Mouse (Mus musculus) layer of hippocampus, postnatal 10 days (tissue): Measurements from ENCODE around the gene Cited2. TPM values are rescaled to one million over a fixed set of nuclear protein-coding genes. Genes with fewer than 3 reads are reported as not detected.

Source experiments
- DNase-seq, 2 experiments: peaks; one replicate each; pipeline ENCODE4 v3.0.0; 2021; ENCODE audit warnings: low spot score in 2 of 2
- long read RNA-seq: library from polyadenylated mRNA; stranded (forward); transcript quantifications from one replicate; pipeline ENCODE4 v2.0.0, GENCODE M21; 2023
- total RNA-seq, 2 experiments: library from RNA; stranded (reverse); gene quantifications; 2 replicates each; pipeline ENCODE4 v1.2.3; 2021

Gene Cited2
- 10 to 100 TPM; 27.5 to 37.9 TPM for total RNA-seq
- long read RNA-seq, transcript Cited2-201 (2 exons, 1,979 nt), result major isoform, 17 of 27 reads
- long read RNA-seq, transcript Cited2-203 (1 exons, 2,411 nt), result minor isoform, 10 of 27 reads
- long read RNA-seq, partial matches to known transcripts, result 0 of 27 reads
- long read RNA-seq, other reads (novel, unspliced or antisense), result 0 of 27 reads

DNA sequence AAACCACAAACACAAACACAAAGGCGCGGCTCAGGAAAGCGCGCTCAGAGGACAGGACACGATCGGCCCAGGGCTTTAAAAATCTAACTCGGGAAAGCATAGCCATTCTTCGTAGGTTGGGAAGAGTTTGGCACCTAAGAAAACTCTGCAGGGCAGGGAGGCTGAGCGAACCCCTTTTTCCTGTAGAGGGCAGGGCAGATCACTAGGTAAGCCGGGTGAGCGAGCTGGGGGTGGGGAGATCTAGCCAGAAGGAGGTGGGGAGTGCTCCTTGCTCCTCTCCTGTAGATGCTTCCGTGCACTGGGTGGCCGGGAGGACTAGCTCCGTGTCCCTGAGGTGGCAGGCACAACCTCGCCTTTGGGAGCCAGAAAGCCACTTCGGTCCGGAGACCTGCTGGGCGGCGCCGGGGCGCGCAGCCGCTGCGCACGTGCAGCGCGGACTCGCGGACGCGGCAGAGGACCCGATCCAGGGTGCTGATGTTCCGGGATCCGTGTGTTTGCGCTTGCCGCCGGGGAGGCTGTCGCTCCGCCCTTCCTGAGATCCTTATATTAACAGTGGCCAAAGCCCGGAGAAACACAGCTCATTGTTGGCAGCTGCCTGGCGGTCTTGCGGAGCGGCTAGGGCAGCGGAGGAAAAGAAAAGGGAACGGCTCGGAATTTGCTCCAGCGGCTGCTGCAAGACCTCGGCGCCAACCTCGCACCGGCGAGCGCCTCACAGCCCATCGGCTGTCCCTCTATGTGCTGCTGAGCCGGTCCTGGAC is at the start of gene Cited2:
Gene Cited2 (plus strand): TSS at position 566 of the 758 bp plus-strand sequence.
- peak; percentile 100 for DNase-seq

- DNase-seq, result no peak
Observed at GRCm38 (mm10) chr10:17674454-17674853, 48.6 kb upstream of the Cited2 start.

GRCm38 (mm10) chr10:17674869-17675268 is 48.1 kb upstream of the Cited2 start:
- DNase-seq, result no peak

GRCm38 (mm10) chr10:17676464-17676863 is 46.6 kb upstream of the Cited2 start:
- DNase-seq, result no peak

DNA sequence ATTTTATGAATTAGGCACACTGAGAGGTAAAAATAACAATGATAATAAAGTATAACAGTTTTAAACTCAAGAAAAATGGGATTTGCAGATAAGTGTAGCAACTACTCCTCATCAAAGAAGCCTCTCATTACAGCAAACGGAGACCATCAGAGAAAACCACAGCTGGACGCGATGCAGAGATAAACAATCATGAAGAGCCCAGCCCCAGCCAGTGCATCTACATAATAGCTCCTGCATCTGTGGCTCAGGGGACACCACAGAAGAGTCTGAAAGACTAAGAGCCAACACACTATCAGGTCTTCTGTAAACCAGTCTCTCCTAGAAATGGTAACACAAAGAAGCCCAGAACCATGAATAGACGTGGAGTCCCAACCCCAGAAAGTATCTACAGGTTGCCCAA is 45.7 kb upstream of the Cited2 start:
- DNase-seq, result no peak

GRCm38 (mm10) chr10:17680432-17681382 is 42.3 kb upstream of the Cited2 start:
- no peak for DNase-seq

GRCm38 (mm10) chr10:17681386-17681785 is 41.6 kb upstream of the Cited2 start:
- DNase-seq, result no peak

GRCm38 (mm10) chr10:17683852-17684428 is 39.1 kb upstream of the Cited2 start:
- DNase-seq, result no peak

GRCm38 (mm10) chr10:17689806-17690205 is 33.2 kb upstream of the Cited2 start:
- DNase-seq, result no peak

DNA sequence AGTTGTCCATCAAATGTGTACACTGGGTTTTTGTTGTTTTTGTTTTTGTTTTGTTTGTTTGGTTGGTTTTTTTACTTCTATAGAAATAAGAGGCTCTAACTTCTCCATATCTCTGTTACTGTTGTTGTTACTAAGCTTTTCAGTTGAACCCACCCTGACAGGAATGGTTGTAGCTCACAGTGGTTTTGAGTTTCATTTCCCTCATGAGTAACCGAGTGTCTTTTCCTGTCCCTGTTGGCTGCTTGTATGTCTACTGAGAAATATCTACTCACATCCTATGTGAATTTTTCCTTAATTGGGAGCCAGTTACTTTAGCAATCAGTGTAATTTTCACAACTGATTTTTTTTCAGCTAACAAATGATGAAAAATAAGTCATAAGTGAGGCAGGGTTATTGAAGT is 31.3 kb upstream of the Cited2 start:
- DNase-seq, result no peak

GRCm38 (mm10) chr10:17695801-17696200 is 27.2 kb upstream of the Cited2 start:
- DNase-seq, result no peak

- no peak for DNase-seq
Observed at GRCm38 (mm10) chr10:17697376-17698265, 25.4 kb upstream of the Cited2 start.

GRCm38 (mm10) chr10:17705466-17705973 is 17.5 kb upstream of the Cited2 start:
- DNase-seq, result no peak

DNA sequence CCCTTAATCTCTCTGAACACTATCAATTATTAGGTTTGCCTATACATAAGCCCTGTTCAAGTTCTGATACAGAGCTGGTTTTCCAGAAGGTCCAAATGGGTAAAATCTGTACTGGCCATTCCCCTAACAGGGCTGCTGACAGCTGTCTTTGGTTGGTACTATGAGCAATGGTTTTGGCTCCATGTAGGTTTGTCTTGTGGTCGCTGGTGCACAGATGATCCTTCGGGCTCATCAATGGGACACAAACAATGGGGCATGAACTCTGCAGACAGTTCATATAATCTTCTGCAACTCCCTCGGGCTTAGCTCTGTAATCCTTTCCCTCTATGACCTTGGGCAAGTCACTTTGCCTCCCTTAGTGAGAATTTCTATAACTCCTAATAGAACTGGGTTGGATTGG is 12.3 kb upstream of the Cited2 start:
- no peak for DNase-seq

GRCm38 (mm10) chr10:17719009-17719570 is 3.9 kb upstream of the Cited2 start:
- DNase-seq, result no peak

- DNase-seq, result no peak
Observed at GRCm38 (mm10) chr10:17719646-17720045, 3.4 kb upstream of the Cited2 start.

- DNase-seq, result no peak
Observed at GRCm38 (mm10) chr10:17720891-17721601, 2.0 kb upstream of the Cited2 start.

DNA sequence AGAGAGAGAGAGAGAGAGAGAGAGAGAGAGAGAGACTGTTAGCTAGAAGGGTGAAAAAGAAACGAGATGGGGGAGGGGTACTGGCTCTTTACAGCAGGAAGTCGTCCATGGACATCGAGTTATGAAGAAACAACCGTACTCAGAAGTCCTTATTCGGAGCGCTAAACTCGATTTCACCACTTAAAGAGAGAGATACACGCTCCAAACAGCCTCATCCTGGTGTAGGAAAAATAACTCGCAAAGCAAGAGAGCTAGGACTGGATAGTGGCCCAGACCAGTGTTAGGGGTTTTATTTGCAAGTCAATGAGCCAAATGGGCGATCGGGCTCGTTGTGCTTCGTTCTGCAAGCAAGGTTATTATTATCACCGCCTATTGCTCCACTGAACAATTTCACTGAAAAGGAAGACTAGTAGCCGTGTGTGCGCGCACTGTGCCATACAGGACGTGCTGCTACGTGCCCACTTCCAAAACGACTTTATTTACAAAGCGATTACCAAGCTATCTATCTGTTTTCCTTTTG is 1.4 kb upstream of the Cited2 start:
- DNase-seq, result peak in 1 of 2 experiments; percentile 60

GRCm38 (mm10) chr10:17722158-17722557 is 860 bp upstream of the Cited2 start:
- peak; percentile 96 to 97 for DNase-seq
